Mouse (Mus musculus) adrenal gland, adult 10 weeks (tissue): ENCODE data around the gene Polr2i. TPM values are rescaled to one million over a fixed set of nuclear protein-coding genes. Genes with fewer than 3 reads are reported as not detected.

ENCODE experiments used
- polyA plus RNA-seq: library from polyadenylated mRNA; stranded (reverse); fragments of 350-450 nt; fragmentation: Illumina TruSeq; extraction: RNeasy Lipid Tissue Mini Kit (QIAGEN cat#74804); gene quantifications from one replicate; pipeline ENCODE4 v1.2.3, GENCODE M21; 2014; ENCODE audit warnings: low read depth, low replicate concordance

Gene Polr2i
- not detected for polyA plus RNA-seq

DNA sequence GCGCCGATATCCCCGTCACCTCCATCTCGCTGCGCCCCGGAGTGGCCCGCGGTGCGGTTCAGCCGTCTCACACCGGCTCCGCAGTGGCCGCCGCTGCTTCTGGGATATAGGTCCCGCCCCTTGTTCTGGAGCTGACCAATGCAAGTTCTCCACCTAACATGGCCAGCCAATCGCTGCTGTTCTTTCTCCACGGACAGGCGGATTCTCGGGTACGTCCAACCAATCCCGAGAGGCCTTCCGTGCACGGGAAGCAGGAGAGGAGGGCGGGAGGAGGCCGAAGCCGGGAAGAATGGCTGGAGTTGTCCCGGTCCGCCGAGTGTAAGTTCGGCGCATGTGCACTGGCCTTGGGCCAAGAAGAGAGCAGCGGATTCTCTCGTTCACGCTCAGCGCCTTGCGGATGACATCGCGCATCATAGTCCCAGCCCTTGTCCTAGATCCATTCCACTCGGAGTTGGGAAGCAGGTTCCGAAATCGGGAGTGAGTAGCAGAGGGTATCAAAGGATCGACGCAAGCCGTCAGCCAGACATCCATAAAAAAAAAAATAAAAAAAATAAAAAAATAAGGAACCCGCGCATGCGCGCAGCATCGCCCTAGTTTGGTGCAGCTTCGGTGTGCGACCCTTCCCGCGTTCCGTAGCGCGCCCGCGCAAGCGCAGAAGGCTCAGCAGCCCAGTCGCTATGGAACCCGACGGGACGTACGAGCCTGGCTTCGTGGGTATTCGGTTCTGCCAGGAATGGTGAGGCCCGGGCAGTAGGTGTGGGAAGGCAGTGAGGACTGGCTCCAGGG lies at the start of gene Polr2i, which contains the start of gene Tbcb:
Polr2i (plus strand) TSS at position 280 of the 786 bp plus-strand sequence.
Tbcb (minus strand) TSS at position 604 of the 786 bp plus-strand sequence.

DNA sequence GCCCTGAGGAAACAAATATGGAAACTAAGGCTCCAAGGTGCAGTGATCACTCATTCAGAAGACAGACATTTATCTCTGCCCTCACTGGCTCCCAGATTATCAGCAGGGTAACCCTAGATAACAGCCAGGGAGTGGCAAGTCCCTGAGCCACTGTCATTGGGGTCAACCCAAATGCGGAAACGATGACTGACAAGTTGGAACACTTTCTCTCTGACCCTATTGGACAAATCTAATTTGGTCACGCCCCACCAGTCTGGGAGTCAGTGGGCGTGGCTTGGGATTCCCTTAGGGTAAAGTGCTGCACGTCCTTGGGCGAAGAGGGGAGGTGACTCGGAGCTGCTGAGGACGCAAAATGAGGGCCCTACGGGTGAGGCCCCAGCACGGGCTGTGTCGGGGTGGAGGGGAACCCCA lies 47.9 kb upstream of the Polr2i start, which contains the start of gene Cox7a1:
Cox7a1 (plus strand) TSS at position 266 of the 411 bp plus-strand sequence.

DNA sequence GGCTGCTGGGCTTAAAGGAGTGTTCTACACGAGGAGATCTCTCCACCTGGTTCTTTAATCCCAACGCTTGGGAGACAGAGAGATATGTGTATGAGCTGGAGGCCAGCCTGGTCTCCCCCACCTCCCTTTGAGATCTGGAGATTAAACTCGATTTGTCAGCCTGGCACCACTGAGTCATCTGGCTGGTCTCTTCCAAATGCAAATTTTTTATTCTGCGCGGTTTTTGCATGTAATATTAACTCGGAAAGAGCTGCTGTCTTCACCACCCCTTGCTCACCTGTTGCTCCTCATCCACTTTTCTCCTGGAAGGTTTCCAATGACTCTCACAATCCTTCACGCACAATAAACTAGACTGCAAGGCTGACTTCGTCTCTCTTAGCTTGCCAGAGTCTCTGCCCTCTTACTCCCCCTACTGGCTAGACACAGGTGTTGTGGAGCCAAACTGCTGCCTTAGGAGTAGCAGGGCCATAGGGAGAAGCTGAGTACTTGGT lies 33.2 kb upstream of the Polr2i start, which contains the start of gene Capns1:
Capns1 (minus strand) TSS at position 331 of the 491 bp plus-strand sequence.

DNA sequence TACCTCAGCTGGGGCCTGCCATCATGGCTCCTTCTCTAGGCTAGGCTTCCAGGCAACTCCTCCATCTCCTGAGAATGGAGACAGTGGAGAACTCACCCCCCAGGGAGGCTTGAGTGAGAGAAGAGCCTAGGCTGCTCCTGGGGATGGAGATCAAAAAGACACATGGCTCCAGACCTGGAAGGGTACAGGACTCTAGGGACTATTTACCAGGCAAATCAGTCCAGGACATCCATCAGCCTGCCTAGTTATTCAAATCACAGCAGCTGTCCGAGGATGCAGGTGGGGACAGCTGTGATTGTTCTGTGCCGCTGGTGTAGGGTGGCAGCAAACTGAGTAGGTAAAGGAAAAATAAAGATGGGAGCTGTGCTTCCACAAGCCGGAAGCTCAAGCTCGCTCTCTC lies 3.9 kb downstream of the Polr2i start, which contains the start of gene Ovol3:
Ovol3 (minus strand) TSS at position 101 of the 400 bp plus-strand sequence.

DNA sequence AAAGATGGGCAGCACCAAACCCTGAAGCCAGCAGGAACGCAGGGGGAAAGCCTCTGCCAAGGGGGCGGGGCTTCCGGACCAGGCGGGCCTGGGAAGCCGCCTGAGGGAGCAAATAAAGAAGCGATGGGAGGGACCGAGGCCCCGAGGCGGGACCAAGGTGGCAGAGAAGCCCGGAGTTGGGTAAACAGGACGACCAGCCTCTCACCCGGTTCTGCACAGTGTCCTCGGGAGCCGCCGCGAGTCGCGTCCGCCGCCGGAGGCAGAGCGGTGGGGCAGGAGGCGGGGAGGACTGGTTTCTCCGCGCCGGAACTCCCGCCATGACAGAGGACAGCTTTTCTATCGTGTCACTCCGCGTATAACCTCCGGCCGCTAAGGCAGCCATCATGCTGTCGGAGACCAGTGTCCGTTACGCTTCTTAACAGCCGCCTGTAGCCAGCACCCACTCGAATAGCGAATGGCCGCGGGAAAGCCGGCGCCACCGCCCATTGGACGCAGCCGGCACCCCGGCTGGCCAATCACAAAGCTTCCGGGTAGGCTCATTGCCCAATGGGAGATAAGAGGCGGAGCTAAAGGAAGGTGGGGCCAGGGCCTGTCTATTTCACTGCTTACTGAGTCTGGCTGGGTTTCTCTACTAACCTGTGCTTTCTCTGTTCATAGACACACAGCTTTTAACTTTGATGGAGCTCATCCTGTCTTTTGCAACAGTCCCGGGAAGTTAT lies 48.4 kb downstream of the Polr2i start, which contains the start of the genes Thap8 and Wdr62:
Thap8 (plus strand) TSS at position 144 of the 719 bp plus-strand sequence.
Wdr62 (minus strand) TSS at position 469 of the 719 bp plus-strand sequence.

Other genes with a start within 250 kb of the Polr2i start
- gene Zfp568, start 248.0 kb upstream of the Polr2i start, polyA plus RNA-seq, result 5.6 TPM
- gene Zfp14, start 180.6 kb upstream of the Polr2i start, polyA plus RNA-seq, result 7.2 TPM
- 1.8 TPM for gene Zfp82, start 159.0 kb upstream of the Polr2i start, polyA plus RNA-seq
- not detected for gene Gm26920, start 141.5 kb upstream of the Polr2i start, polyA plus RNA-seq
- 2.0 TPM for gene Zfp566, start 141.4 kb upstream of the Polr2i start, polyA plus RNA-seq
- 142 TPM for gene Zfp260, start 137.2 kb upstream of the Polr2i start, polyA plus RNA-seq
- 3.9 TPM for gene Zfp382, start 110.0 kb upstream of the Polr2i start, polyA plus RNA-seq
- gene Zfp146, start 62.2 kb upstream of the Polr2i start, polyA plus RNA-seq, result 49.5 TPM
- 2.9 TPM for gene Cox7a1, start 47.8 kb upstream of the Polr2i start, polyA plus RNA-seq
- gene Capns1, start 33.1 kb upstream of the Polr2i start, polyA plus RNA-seq, result 171 TPM
- gene Tbcb, start 324 bp downstream of the Polr2i start, polyA plus RNA-seq, result 7.1 TPM
- not detected for gene Ovol3, start 3.8 kb downstream of the Polr2i start, polyA plus RNA-seq
- not detected for gene Thap8, start 48.1 kb downstream of the Polr2i start, polyA plus RNA-seq
- gene Wdr62, start 48.5 kb downstream of the Polr2i start, polyA plus RNA-seq, result 0.12 TPM
- 14.6 TPM for gene Clip3, start 59.8 kb downstream of the Polr2i start, polyA plus RNA-seq
- 5.4 TPM for gene Alkbh6, start 76.8 kb downstream of the Polr2i start, polyA plus RNA-seq
- gene Syne4, start 82.9 kb downstream of the Polr2i start, polyA plus RNA-seq, result 2.3 TPM
- 1.2 TPM for gene E130208F15Rik, start 89.8 kb downstream of the Polr2i start, polyA plus RNA-seq
- gene Sdhaf1, start 91.9 kb downstream of the Polr2i start, polyA plus RNA-seq, result 3.0 TPM
- 1.4 TPM for gene Lrfn3, start 130.8 kb downstream of the Polr2i start, polyA plus RNA-seq
- gene Tyrobp, start 181.8 kb downstream of the Polr2i start, polyA plus RNA-seq, result 3.2 TPM
- not detected for gene Hcst, start 187.9 kb downstream of the Polr2i start, polyA plus RNA-seq
- not detected for gene Nfkbid, start 189.8 kb downstream of the Polr2i start, polyA plus RNA-seq
- 8.6 TPM for gene Aplp1, start 213.6 kb downstream of the Polr2i start, polyA plus RNA-seq
- gene Kirrel2, start 225.7 kb downstream of the Polr2i start, polyA plus RNA-seq, result not detected
- gene Nphs1, start 226.4 kb downstream of the Polr2i start, polyA plus RNA-seq, result not detected